Mouse (Mus musculus): ENCODE data around the gene Ank2.

- TF ChIP-seq POLR2A (IDR thresholded peaks at IDR 0.05; ENCODE audit: control insufficient read depth, low read depth, low read length) (no peak; the same call in 1 of the 2 replicates), CTCF (IDR thresholded peaks at IDR 0.05; ENCODE audit: control insufficient read depth, insufficient read depth, insufficient replicate concordance, low read depth, low read length) (no peak)
Observed at GRCm38 (mm10) chr3:127512794-127513335, 13.7 kb upstream of the Ank2 start.
